Mouse (Mus musculus) cerebellum, postnatal 25 days (tissue): ENCODE data around the gene Itih4.

ENCODE experiments used
- DNase-seq, 2 experiments: peaks; one replicate each; pipeline ENCODE4 v3.0.0; 2021; ENCODE audit warnings: mixed read lengths in 2 of 2

Itih4 gene

DNA sequence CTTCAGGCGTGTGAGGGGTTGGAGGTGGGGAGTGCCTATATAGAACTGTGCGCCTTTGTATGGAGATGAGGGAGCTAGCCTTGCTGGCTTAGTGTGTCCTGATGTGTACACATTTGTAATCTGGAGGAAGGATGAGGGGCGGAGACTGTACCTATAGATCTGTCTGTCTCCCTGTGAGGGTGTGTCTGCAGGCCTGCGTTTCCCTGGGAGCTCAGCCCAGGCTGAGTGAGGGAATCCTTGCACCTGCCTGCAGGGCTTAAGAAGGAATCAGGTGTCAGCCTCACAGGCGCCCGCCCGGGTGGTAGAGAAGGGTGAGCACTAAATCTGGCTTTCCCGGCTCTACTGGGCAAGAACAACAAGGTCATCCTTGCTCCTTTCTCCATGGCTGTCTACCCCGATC lies 6.5 kb upstream of the Itih4 start:
- DNase-seq = no peak

DNA sequence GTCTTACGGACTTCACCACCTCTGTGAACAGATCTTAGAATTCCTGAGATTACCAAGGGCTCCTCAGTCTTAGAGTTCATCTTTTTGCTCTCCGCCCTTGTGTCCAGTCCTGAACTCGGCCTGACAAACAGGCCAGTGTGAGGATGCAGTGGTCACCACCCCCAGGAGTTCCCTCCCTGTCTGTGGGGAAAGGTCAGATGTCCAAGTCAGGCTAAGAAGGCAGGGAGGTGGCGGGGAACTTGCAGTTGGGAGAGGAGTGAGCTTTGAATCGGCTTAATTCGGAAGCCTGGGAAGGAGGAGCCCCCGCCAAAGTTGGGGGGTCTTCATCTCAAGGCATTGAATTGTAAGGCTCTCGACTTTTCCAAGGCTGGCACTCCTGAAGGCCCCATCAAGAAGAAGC lies 6.0 kb upstream of the Itih4 start:
- no peak for DNase-seq

GRCm38 (mm10) chr14:30880811-30881717 lies 5.2 kb upstream of the Itih4 start:
- DNase-seq = peak; percentile 70 to 83

DNA sequence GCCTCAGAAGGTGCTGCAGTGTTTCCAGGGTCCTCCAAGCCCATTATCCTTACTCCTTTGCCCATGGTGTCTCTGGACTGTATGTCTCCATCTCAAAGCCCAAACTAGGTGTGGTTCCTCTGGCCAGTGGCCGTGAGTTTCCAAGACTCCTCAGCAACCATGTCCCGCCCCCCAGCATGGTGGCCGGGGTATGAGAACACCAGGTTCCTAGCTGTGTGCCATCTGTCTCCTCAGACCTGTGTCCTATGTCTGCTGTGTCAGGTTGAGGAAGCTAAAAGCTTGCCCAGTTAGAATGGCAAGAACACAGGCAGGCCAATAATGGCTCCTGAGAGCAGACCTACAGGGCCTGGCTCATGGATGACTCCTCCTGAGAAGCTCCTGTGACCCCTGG lies 4.6 kb upstream of the Itih4 start:
- DNase-seq = peak; percentile 60

DNA sequence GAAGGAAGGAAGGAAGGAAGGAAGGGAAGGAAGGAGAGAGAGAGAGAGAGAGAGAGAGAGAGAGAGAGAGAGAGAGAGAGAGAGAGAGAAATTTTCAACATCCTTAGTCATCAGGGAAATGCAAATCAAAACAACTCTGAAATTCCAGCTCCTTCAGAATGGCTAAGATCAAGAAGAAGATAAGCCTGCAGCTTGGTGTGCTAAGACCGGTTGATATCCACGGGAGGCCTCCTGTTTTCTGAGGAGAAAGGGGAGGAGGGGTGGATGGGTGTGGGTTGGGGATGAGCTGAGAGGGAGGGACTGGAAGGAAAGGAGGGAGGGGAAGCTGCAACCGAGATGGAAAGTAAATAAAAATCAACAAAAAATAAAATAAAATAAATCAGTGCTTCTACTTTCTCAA lies 978 bp upstream of the Itih4 start:
- no peak for DNase-seq

- DNase-seq = peak; percentile 44 to 56
Observed at GRCm38 (mm10) chr14:30888271-30888732, 2.0 kb downstream of the Itih4 start.

GRCm38 (mm10) chr14:30899972-30900371 lies 13.7 kb downstream of the Itih4 start:
- no peak for DNase-seq

DNA sequence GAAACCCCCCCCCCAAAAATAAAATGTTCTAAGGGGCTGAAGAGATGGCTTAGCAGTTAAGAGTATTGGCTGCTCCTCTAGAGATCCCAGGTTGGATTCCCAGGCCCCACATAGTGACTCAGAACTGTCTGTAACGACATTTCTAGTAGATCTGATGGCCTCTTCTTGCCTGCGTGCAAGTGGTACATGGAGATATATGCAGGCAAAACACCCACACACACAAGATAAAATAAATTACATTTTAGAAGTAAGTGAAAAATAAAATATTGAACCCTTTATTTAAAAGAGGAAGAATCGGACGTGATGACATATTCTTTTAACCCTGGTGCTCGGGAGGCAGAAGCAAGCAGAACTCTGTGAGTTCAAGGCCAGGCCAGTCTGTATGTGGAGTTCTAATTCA lies 16.4 kb downstream of the Itih4 start:
- DNase-seq = no peak

DNA sequence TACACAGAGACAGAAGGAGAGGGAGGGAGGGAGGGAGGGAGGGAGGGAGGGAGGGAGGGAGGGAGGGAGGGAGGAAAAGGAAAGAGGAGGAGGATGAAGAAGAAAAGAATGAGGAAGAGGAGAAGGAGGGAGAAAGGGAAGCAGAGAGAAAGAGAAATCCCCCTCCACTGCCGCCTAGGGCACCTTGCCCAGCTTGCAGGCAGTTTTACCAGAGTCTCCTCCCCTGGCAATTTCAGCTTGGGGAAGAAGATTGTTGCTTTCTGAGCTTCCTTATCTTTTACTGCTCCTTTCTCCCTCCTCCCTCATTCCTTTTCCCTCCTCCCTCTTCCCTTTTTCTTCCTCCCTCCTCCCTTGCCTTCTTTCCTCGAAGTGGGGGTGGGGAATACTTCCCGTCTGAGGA lies 16.8 kb downstream of the Itih4 start:
- no peak for DNase-seq

GRCm38 (mm10) chr14:30904307-30904706 lies 18.0 kb downstream of the Itih4 start:
- no peak for DNase-seq

DNA sequence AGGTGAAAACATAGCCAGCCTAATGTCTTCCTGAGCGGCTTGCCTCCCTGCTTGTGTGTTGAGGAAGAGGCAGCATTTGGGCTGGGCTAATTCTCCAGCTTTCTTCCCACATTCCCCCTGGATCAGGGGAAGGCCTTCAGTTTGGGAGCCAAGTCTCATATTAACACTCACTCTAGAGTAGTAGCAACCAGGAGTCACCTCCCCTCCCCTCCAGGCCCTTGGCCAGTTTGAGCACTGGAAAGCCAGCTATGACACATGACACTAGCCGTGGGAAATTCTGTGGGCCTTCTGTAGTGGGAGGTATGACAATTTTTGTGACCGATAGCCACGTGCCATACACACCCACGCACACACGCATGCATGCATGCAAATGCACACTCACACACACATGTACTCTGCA lies 19.7 kb downstream of the Itih4 start:
- no peak for DNase-seq

- DNase-seq = no peak
Observed at GRCm38 (mm10) chr14:30907814-30908265, 21.6 kb downstream of the Itih4 start.

- DNase-seq = no peak
Observed at GRCm38 (mm10) chr14:30911141-30911540, 24.9 kb downstream of the Itih4 start.

- DNase-seq = no peak
Observed at GRCm38 (mm10) chr14:30912641-30913040, 26.4 kb downstream of the Itih4 start.

GRCm38 (mm10) chr14:30913404-30913803 lies 27.1 kb downstream of the Itih4 start:
- DNase-seq = peak in 1 of 2 experiments; percentile 19

- DNase-seq = no peak
Observed at GRCm38 (mm10) chr14:30916516-30916915, 30.2 kb downstream of the Itih4 start.

- DNase-seq = no peak
Observed at GRCm38 (mm10) chr14:30922053-30922670, 35.9 kb downstream of the Itih4 start.

- DNase-seq = peak; percentile 8 to 29
Observed at GRCm38 (mm10) chr14:30923375-30924105, 37.3 kb downstream of the Itih4 start, which contains the start of gene Itih3. Gene Itih3 (minus strand): TSS chr14:30923760.

DNA sequence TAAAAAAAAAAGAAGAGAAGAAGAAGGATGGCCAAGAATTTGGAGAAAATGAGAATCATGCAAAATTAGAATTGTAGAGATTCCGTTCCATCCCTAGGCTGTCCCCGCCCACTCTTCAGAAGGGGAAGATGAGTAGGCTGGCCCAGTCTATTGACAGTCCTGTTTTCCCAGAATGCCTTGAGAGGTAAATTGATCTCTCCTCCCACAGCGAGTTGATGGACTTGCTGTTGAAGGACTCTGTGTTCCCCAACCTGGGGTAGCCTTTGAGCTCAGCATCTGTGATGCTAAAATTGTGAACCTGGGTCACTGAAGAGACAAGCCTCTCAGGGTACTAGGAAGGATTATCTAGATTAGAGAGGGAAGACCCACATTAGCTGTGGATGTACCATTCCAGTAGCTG lies 39.2 kb downstream of the Itih4 start:
- DNase-seq = no peak

GRCm38 (mm10) chr14:30930386-30930785 lies 44.1 kb downstream of the Itih4 start:
- DNase-seq = no peak

GRCm38 (mm10) chr14:30933351-30933750 lies 47.1 kb downstream of the Itih4 start:
- DNase-seq = no peak

DNA sequence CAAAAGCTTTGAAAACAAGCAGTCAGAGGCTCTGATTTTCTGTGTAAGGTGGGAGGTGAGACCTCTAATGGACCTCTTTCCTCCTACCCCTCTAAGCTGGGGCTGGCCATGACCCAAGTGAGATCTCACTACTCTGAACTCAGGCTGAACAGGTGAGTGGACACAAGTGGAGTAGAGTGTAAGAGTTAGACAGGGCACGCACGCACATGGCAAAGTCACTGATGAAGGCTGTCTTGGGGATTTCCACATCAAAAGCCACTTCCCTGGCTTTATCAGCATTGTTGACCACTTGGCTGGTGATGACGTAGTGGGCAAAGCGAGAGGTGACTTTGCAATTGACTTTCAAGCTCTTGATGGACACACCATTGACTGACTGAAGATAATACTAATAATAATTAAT lies 56.0 kb downstream of the Itih4 start:
- no peak for DNase-seq

DNA sequence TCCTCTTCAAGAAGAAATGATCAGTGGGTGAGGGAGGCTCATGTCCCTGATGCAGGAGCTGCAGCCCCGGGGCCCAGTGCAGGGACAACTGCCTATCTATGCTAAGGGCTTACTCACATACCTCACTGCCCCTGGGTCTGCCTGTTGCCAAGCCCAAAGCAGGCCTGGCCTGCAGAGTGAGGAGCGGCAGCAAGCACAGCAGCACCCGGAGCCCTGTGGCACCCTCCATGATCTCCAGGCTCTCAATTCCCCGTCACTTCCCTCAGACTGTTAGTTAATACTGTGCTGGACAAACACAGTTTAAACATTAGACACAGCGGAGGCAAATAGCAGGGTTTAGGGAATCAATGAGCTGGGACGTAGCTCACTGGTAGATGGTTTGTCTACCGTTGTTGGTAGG lies 56.8 kb downstream of the Itih4 start, which contains the start of gene Itih1:
TSS of gene Itih1 (minus strand) at position 252 of the 400 bp plus-strand sequence.
- DNase-seq = no peak
